Mouse (Mus musculus) kidney, adult 2 months (tissue): ENCODE data around the gene Gm10401.

ENCODE experiments used
- CTCF ChIP-seq: fragments of 200-500 bp; conservative IDR thresholded peaks from 2 replicates; pipeline ENCODE4 v1.5.1; 2011; ENCODE audit warnings: low read depth, mild to moderate bottlenecking, control low read depth, low read length, moderate library complexity, mixed read lengths; ENCODE audit not compliant: insufficient read depth, insufficient read length
- POLR2A ChIP-seq: fragments of 200-500 bp; IDR thresholded peaks from one replicate; pipeline ENCODE4 v1.6.1; 2011; ENCODE audit warnings: low read depth, low read length, control low read depth

GRCm38 (mm10) chr5:115076144-115076901 lies 21.8 kb downstream of the Gm10401 start:
- TF ChIP-seq POLR2A, result no peak
- peak; percentile 74 for TF ChIP-seq CTCF
